Mouse (Mus musculus): ENCODE data around the gene Myo10.

Myo10 gene

GRCm38 (mm10) chr15:25652933-25653332 lies 30.6 kb downstream of the Myo10 start:
- DNase-seq, result no peak

GRCm38 (mm10) chr15:25653680-25654079 lies 31.4 kb downstream of the Myo10 start:
- DNase-seq, result no peak

- no peak for DNase-seq
Observed at GRCm38 (mm10) chr15:25662833-25663519, 40.7 kb downstream of the Myo10 start.

GRCm38 (mm10) chr15:25669283-25670247 lies 47.2 kb downstream of the Myo10 start:
- no peak for DNase-seq

- peak; percentile 27 for DNase-seq
Observed at GRCm38 (mm10) chr15:25673231-25673980, 51.1 kb downstream of the Myo10 start.

GRCm38 (mm10) chr15:25674099-25674931 lies 52.0 kb downstream of the Myo10 start:
- no peak for DNase-seq

- DNase-seq, result no peak
Observed at GRCm38 (mm10) chr15:25674932-25675250, 52.6 kb downstream of the Myo10 start.

- DNase-seq, result no peak
Observed at GRCm38 (mm10) chr15:25675359-25675758, 53.0 kb downstream of the Myo10 start.

- DNase-seq, result no peak
Observed at GRCm38 (mm10) chr15:25676056-25676785, 53.9 kb downstream of the Myo10 start.

GRCm38 (mm10) chr15:25679081-25679480 lies 56.8 kb downstream of the Myo10 start:
- no peak for DNase-seq

GRCm38 (mm10) chr15:25679616-25680015 lies 57.3 kb downstream of the Myo10 start:
- DNase-seq, result no peak

GRCm38 (mm10) chr15:25680269-25680818 lies 58.0 kb downstream of the Myo10 start:
- DNase-seq, result no peak

GRCm38 (mm10) chr15:25682953-25683507 lies 60.7 kb downstream of the Myo10 start:
- DNase-seq, result no peak

- no peak for DNase-seq
Observed at GRCm38 (mm10) chr15:25685186-25685585, 62.9 kb downstream of the Myo10 start.

GRCm38 (mm10) chr15:25688424-25689283 lies 66.3 kb downstream of the Myo10 start:
- DNase-seq, result no peak

GRCm38 (mm10) chr15:25689477-25689876 lies 67.2 kb downstream of the Myo10 start:
- no peak for DNase-seq

- DNase-seq, result no peak
Observed at GRCm38 (mm10) chr15:25690066-25690745, 67.9 kb downstream of the Myo10 start.

GRCm38 (mm10) chr15:25690746-25691105 lies 68.4 kb downstream of the Myo10 start:
- DNase-seq, result no peak

GRCm38 (mm10) chr15:25692254-25692950 lies 70.1 kb downstream of the Myo10 start:
- DNase-seq, result peak; percentile 62

Data from thymus, postnatal 4 days (tissue).